Mouse (Mus musculus) hindbrain, embryonic 16.5 days (tissue): ENCODE results near the gene Kif28. TPM values are rescaled to one million over a fixed set of nuclear protein-coding genes. Genes with fewer than 3 reads are reported as not detected.

Source experiments
- ATAC-seq: fragments of 200-750 bp; cut with Nextera tagmentation; 2 replicates; pipeline ENCODE4 v1.8.0; 2017; ENCODE audit warnings: moderate TSS enrichment, moderate library complexity
- H3K27ac ChIP-seq: fragments of 300-500 bp; sonication (generic); 2 replicates; pipeline ENCODE4 v1.5.1; 2014; ENCODE audit warnings: low read depth, mild to moderate bottlenecking, control low read depth, low read length, moderate library complexity
- H3K27me3 ChIP-seq: fragments of 300-500 bp; sonication (generic); replicated peaks from 2 replicates; pipeline ENCODE4 v1.6.1; 2014; ENCODE audit warnings: low read length; ENCODE audit not compliant: control insufficient read depth, insufficient read depth
- H3K36me3 ChIP-seq: fragments of 300-500 bp; sonication (generic); 2 replicates; pipeline ENCODE4 v1.6.1; 2014; ENCODE audit warnings: mild to moderate bottlenecking, low read length, moderate library complexity, mixed read lengths; ENCODE audit not compliant: control insufficient read depth, insufficient read depth
- H3K4me1 ChIP-seq: fragments of 300-500 bp; sonication (generic); 2 replicates; pipeline ENCODE4 v1.6.1; 2014; ENCODE audit warnings: low read depth, low read length; ENCODE audit not compliant: control insufficient read depth, insufficient read depth
- H3K4me2 ChIP-seq: fragments of 300-500 bp; sonication (generic); 2 replicates; pipeline ENCODE4 v1.6.1; 2014; ENCODE audit warnings: mild to moderate bottlenecking, low read length, control low read depth, moderate library complexity
- H3K4me3 ChIP-seq: fragments of 300-500 bp; sonication (generic); 2 replicates; pipeline ENCODE4 v1.5.1; 2014; ENCODE audit warnings: mild to moderate bottlenecking, low read length, control low read depth, moderate library complexity
- H3K9ac ChIP-seq: fragments of 300-500 bp; sonication (generic); 2 replicates; pipeline ENCODE4 v1.6.1; 2014; ENCODE audit warnings: low read depth, mild to moderate bottlenecking, control low read depth, low read length, moderate library complexity
- H3K9me3 ChIP-seq: fragments of 300-500 bp; sonication (generic); 2 replicates; pipeline ENCODE4 v1.6.1; 2014; ENCODE audit warnings: mild to moderate bottlenecking, low read length, moderate library complexity; ENCODE audit not compliant: control insufficient read depth
- WGBS: fragments of 180-500 bp; shearing (Covaris S2); extraction: QIAGEN DNeasy Blood & Tissue Kit; methylation state at CpG from one replicate; pipeline ENCODE4 v1.1.7; 2014; 5-methylcytosine and 5-hydroxymethylcytosine counted together
- polyA plus RNA-seq: library from polyadenylated mRNA; unstranded; fragments of >200 nt; fragmentation: Nextera tagmentation; extraction: Ambion mirVana; gene quantifications from 2 replicates; pipeline ENCODE4 v1.2.1, GENCODE M21; 2015

Gene Kif28
- polyA plus RNA-seq, 1 experiment from 2014 or later: 0.10 TPM

- WGBS: 81% methylated on average over 7 of the region's 7 CpGs
- no peak overlapping the region for H3K4me3 ChIP-seq
- no peak for ATAC-seq
Measured at GRCm38 (mm10) chr1:179712658-179713057, 32.4 kb downstream of the Kif28 start.

GRCm38 (mm10) chr1:179710739-179711138 lies 34.3 kb downstream of the Kif28 start:
- Histone ChIP-seq H3K4me1 (no peaks in the 10 kb centered on the region), H3K4me3 (no peak overlapping the region), H3K27ac (no peak overlapping the region), H3K9me3 (no peaks in the 10 kb centered on the region), H3K9ac (no peak overlapping the region), H3K4me2 (no peak overlapping the region), H3K36me3 (no peaks in the 10 kb centered on the region), H3K27me3 (no peaks in the 10 kb centered on the region)
- no peak for ATAC-seq
- WGBS: 89% methylated on average over 5 of the region's 5 CpGs

More at GRCm38 (mm10) chr1:179712658-179713057, 32.4 kb downstream of the Kif28 start:
- Histone ChIP-seq H3K9me3 (no peaks in the 10 kb centered on the region), H3K36me3 (no peaks in the 10 kb centered on the region), H3K9ac (no peak overlapping the region), H3K4me1 (no peaks in the 10 kb centered on the region), H3K27me3 (no peaks in the 10 kb centered on the region), H3K27ac (no peak overlapping the region), H3K4me2 (no peak overlapping the region)

- H3K27ac ChIP-seq: no peak overlapping the region
- no peaks in the 10 kb centered on the region for H3K36me3 ChIP-seq
- no peak overlapping the region for H3K4me3 ChIP-seq
- no peak overlapping the region for H3K4me2 ChIP-seq
- no peaks in the 10 kb centered on the region for H3K27me3 ChIP-seq
- no peaks in the 10 kb centered on the region for H3K4me1 ChIP-seq
- no peaks in the 10 kb centered on the region for H3K9me3 ChIP-seq
- no peak overlapping the region for H3K9ac ChIP-seq
- no peak for ATAC-seq
- 76% methylated on average over 6 of the region's 6 CpGs for WGBS
Measured at GRCm38 (mm10) chr1:179709390-179709789, 35.7 kb downstream of the Kif28 start.

GRCm38 (mm10) chr1:179705154-179705553 lies 39.9 kb downstream of the Kif28 start:
- WGBS: 83% methylated on average over 6 of the region's 6 CpGs
- Histone ChIP-seq H3K4me2 (no peak overlapping the region), H3K9me3 (no peaks in the 10 kb centered on the region), H3K9ac (no peak overlapping the region), H3K4me1 (no peaks in the 10 kb centered on the region), H3K27ac (no peak overlapping the region), H3K27me3 (no peaks in the 10 kb centered on the region), H3K36me3 (no peaks in the 10 kb centered on the region), H3K4me3 (no peak overlapping the region)
- no peak for ATAC-seq

GRCm38 (mm10) chr1:179704150-179704549 lies 40.9 kb downstream of the Kif28 start:
- no peak overlapping the region for H3K9ac ChIP-seq
- no peaks in the 10 kb centered on the region for H3K9me3 ChIP-seq
- H3K4me3 ChIP-seq: no peak overlapping the region
- H3K27me3 ChIP-seq: no peaks in the 10 kb centered on the region
- H3K36me3 ChIP-seq: no peaks in the 10 kb centered on the region
- no peak overlapping the region for H3K4me2 ChIP-seq
- 80% methylated on average over 3 of the region's 3 CpGs for WGBS
- H3K27ac ChIP-seq: no peak overlapping the region
- no peak for ATAC-seq
- H3K4me1 ChIP-seq: no peaks in the 10 kb centered on the region

- no peak overlapping the region for H3K4me2 ChIP-seq
- H3K36me3 ChIP-seq: peaks cover 15% of the 10 kb centered on the region
- no peaks in the 10 kb centered on the region for H3K9me3 ChIP-seq
- no peak for ATAC-seq
- 64% methylated on average over 6 of the region's 6 CpGs for WGBS
- no peak overlapping the region for H3K9ac ChIP-seq
- H3K4me3 ChIP-seq: no peak overlapping the region
- H3K4me1 ChIP-seq: no peaks in the 10 kb centered on the region
- no peaks in the 10 kb centered on the region for H3K27me3 ChIP-seq
- H3K27ac ChIP-seq: no peak overlapping the region
Measured at GRCm38 (mm10) chr1:179689479-179689878, 55.6 kb downstream of the Kif28 start.

- Histone ChIP-seq H3K9me3 (no peaks in the 10 kb centered on the region), H3K27me3 (no peaks in the 10 kb centered on the region), H3K4me3 (no peak overlapping the region), H3K4me1 (no peaks in the 10 kb centered on the region), H3K27ac (no peak overlapping the region), H3K9ac (no peak overlapping the region), H3K36me3 (peaks cover 15% of the 10 kb centered on the region), H3K4me2 (no peak overlapping the region)
- WGBS: 62% methylated on average over 5 of the region's 5 CpGs
- no peak for ATAC-seq
Measured at GRCm38 (mm10) chr1:179688914-179689313, 56.2 kb downstream of the Kif28 start.

GRCm38 (mm10) chr1:179688415-179688814 lies 56.7 kb downstream of the Kif28 start:
- Histone ChIP-seq H3K36me3 (peaks cover 15% of the 10 kb centered on the region), H3K9me3 (no peaks in the 10 kb centered on the region), H3K4me1 (no peaks in the 10 kb centered on the region), H3K9ac (no peak overlapping the region), H3K27ac (no peak overlapping the region), H3K4me2 (no peak overlapping the region), H3K27me3 (no peaks in the 10 kb centered on the region), H3K4me3 (no peak overlapping the region)
- WGBS: 87% methylated on average over 6 of the region's 6 CpGs
- ATAC-seq: no peak

- H3K4me3 ChIP-seq: no peak overlapping the region
- H3K4me1 ChIP-seq: no peaks in the 10 kb centered on the region
- no peak overlapping the region for H3K4me2 ChIP-seq
- no peak overlapping the region for H3K27ac ChIP-seq
- 90% methylated on average over 3 of the region's 3 CpGs for WGBS
- H3K9me3 ChIP-seq: no peaks in the 10 kb centered on the region
- H3K36me3 ChIP-seq: peaks cover 15% of the 10 kb centered on the region
- ATAC-seq: no peak
- no peaks in the 10 kb centered on the region for H3K27me3 ChIP-seq
- no peak overlapping the region for H3K9ac ChIP-seq
Measured at GRCm38 (mm10) chr1:179687966-179688365, 57.1 kb downstream of the Kif28 start.

GRCm38 (mm10) chr1:179687305-179687704 lies 57.8 kb downstream of the Kif28 start:
- Histone ChIP-seq H3K4me2 (no peak overlapping the region), H3K27ac (no peak overlapping the region), H3K36me3 (peaks cover 17% of the 10 kb centered on the region), H3K27me3 (no peaks in the 10 kb centered on the region), H3K4me1 (no peaks in the 10 kb centered on the region), H3K9ac (no peak overlapping the region), H3K4me3 (no peak overlapping the region), H3K9me3 (no peaks in the 10 kb centered on the region)
- no peak for ATAC-seq
- 95% methylated on average over 1 of the region's 1 CpGs for WGBS
